Mouse (Mus musculus) brain, embryonic 14.5 days (tissue): ENCODE measurements at regions not wholly inside any gene's neighbourhood (a gene's known extent, or its start where the extent isn't known, plus 50 kb on each side); places are given as distances from the start of the nearest gene placed in this dataset.
"Not testable (repeated sequence)": the region's sequence is repeated elsewhere in the genome, so short reads cannot be mapped to it uniquely, and the experiment has no call there.

Experiments used
- DNase-seq: peaks from one replicate; pipeline ENCODE4 v3.0.0-alpha.2; 2011; ENCODE audit warnings: low read depth
- CTCF ChIP-seq: fragments of 200-500 bp; IDR thresholded peaks from 2 replicates; pipeline ENCODE4 v1.5.1; 2012; ENCODE audit warnings: inconsistent platforms, mild to moderate bottlenecking, moderate library complexity, borderline replicate concordance; ENCODE audit not compliant: insufficient read depth, insufficient read length; ENCODE audit errors: extremely low read depth
- POLR2A ChIP-seq: fragments of 200-500 bp; IDR thresholded peaks from 2 replicates; pipeline ENCODE4 v1.6.1; 2012; ENCODE audit warnings: mild to moderate bottlenecking, inconsistent platforms, borderline replicate concordance; ENCODE audit not compliant: poor library complexity, insufficient read depth, insufficient read length, severe bottlenecking; ENCODE audit errors: extremely low read depth

DNA sequence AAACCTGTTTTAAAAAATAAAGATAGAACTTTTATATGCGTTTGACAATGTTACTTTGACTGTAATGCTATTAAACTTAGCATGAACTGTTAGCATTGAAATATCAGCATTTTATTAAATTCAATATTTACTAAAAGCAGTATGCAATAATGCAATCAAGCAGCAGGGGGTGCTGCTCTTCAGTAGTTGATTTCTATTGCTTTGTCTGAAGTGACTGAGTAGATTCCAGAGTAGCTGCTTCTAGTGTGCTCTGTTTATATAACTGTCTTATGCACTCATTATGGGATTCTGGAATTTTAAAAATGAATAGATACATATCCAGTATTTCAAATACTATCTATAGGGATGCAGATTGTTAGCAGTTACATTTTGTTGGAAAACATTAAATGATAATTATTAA is 146.2 kb downstream of the Gm28710 start:
- TF ChIP-seq POLR2A (no peak), CTCF (peak; percentile 35; the same call in 1 of the 2 replicates)
- peak; percentile 80 for DNase-seq

DNA sequence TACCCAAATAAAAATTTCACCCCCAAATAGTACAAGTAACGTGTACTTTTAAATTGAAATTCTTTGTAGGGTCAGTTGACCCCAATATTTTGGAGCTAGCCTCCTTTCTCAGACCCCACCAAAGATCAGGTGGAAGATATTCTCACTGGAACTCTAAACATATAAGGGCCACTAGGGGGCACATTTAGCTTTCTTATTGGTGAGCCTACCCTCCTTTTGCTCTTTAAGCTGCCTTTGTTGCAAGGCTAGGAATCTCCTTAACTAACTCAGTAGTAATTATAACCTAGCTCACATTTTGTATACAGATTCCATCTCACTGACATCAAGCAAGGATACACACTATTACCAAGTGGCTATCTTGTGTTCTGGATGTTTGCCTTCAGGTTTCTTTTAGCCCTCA is 155.8 kb downstream of the Gm28710 start:
- TF ChIP-seq CTCF (peak; percentile 52; the same call in 1 of the 2 replicates), POLR2A (no peak)
- DNase-seq: peak; percentile 80

DNA sequence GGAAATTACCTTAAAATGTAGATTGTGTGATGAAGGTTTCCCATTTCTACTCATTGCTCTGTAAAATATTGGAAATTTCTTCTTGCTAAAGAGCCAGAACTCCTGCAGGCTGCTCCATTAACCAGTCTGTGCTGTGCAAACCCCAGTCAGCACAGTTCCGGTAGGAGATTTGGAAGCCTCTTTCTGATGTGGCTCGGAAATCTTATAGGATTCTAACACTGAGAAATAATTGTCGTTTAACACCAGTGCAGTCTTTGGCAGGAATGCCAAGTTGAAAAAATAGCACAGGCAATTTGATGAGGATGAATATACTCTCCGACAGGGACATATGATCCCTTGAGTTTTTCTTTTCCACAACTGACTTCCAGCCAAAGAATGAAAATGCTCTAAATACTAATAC is 176.1 kb downstream of the Gm28710 start:
- peak; percentile 61 for DNase-seq
- TF ChIP-seq POLR2A: no peak
- no peak for TF ChIP-seq CTCF

DNA sequence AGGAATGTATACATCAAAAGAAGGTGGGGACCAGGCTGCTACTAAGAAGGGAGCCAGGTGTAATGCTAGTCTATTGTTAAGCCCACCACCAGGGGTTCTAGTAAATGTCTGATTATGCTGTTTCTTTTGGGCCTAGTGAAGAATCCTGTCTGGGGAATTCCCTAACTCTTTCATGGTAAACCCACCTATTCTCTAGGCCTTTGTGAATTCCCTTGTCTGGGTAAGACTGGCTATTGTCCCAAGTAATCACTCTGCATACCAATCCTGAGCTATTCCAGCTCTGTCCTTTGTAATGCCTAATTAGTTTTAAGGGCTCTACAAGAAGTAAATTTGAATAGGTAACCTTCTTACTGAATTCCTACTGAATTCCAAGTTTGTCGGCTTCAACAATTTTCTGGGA is 177.2 kb downstream of the Gm28710 start:
- DNase-seq: not testable (repeated sequence)

DNA sequence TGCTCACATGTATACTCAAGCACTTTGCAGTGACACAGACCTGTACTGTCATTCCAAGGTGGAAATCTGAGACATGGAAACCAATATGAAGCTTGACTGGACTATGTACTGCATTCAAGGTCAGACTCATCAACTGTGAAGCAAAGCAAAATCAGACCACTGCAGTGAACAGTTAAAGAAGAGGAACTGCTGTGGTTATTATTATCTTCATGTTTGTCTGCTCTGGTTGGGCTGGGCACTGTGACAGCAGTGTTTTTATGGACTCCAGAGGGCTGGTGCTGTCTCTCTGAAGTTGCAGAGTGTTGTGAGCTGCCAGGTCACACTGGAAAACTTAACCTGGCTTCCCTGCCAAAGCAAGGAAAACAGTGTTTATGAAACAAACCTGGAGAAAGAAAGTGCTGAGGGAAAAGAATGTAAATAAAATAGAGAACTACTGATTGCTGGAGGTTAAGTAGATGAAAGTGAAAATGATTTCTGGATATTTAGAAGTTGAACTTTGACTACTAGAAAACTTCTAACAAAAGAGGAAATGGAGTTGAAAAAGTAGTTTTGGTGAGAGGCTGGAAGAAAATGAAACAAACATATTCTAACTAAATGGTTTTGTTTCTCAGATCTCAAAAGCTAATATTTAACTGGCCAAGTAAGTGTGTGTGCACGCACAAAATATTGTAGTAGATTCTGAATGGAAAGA is 181.7 kb downstream of the Gm28710 start:
- no peak for DNase-seq
- TF ChIP-seq POLR2A: no peak
- TF ChIP-seq CTCF: no peak

DNA sequence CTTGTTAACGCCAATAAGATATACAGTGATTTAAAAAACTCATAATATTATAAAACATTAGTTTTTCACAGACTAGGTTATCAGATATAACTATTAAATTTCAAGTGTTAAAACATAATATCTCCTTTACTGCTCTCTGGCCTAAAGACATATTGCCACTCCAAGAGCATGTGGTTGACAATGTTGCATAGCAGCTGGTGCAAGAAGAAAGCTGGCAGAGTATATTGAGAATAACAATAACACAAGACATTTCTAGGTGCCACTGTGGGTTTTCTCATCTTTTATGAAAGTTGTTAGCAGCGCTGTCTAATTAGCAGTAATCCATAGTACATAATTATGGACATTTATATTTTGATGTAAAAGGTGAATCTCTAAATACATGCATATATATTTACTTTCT is 184.4 kb downstream of the Gm28710 start:
- DNase-seq: peak; percentile 19
- no peak for TF ChIP-seq POLR2A
- no peak for TF ChIP-seq CTCF

DNA sequence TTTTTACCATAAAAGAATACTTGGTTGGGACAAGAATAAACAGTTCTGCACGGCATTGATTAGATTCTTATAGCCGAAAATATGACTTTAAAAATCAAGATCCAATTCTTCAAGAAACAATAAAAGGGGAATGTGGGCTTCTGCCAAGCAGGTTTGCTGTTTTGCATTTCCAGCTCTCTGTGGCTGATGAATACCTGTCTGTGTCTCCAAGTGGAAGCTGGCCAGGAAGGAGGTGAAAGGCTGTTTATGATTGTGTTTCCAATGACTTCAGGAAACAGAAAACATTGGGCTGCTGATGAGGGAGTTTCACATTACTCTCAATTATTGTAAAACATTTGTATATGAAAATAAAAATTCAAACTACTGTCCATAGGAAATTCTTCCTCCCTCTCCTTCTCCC is 193.3 kb downstream of the Gm28710 start:
- no peak for DNase-seq
- TF ChIP-seq POLR2A: no peak
- no peak for TF ChIP-seq CTCF

DNA sequence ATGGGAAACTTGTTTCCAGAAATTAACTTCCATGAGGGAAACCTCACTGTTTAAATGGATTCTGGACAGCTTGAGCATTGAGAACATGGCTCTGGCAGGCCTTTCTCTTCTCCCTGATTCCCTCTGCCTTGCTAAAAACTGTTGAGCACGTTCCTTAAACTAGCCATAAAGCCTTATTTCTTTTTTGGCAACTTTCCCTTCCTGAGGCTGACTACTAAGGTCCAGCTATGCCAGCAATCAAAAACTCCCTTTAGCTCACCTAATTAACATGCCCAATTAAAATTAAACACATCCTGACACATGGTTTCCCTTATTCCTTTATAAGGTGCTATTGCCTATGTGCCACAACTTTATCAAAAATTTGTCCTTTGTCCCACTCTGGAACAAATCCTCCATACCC is 199.9 kb downstream of the Gm28710 start:
- TF ChIP-seq CTCF (no peak), POLR2A (no peak)
- peak; percentile 54 for DNase-seq

DNA sequence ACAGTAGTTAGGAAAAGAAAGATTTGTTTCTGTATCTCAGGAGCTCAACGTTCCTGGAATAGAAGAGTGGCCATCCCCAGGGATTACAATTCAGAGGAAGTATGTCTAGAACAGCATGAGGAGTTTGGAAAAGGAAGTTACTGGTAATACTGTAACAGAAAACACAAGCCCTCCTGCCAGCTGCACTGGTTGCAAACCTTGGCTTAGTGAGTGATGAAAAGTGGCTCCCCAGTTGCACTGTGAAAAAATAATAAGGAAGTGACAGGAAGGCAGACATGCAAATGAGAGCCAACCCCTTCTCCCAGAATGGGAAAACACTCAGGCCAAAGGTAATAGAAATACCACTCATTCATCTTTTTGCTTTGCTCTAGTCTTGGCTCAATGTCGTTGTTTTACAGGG is 207.6 kb downstream of the Gm28710 start:
- TF ChIP-seq CTCF (no peak), POLR2A (no peak)
- peak; percentile 72 for DNase-seq

DNA sequence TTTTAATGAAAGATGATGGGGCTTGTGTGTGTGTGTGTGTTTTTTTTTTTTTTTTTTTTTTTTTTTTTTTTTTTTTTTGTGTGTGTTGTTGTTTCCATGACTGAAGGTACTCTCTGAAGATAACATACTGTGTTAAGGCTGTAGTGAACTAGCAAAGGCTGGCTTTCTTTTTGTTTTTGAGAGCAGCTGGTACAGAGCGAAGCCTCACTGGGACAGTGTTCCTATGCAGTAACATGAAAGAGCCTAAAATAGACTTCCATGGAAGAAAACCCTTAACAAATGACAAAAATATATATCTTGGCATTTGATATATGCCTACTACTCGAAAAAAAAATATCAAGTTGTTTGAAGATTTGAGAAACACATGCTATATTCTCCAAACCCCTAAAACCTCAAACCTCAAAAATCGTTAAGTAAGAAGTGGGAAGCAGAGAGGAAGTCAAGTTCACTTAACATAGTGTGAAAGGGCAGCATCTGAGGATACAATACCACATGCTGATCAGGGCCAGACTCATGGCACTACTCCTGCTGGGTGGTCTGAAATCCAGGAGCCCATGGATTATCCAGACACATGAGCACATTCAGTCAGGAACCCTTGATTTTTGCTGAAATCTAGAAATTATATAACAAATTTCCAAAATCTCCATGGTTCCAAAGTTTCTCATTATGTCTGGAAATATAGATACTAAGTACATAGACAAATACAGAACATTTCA is 215.4 kb downstream of the Gm28710 start:
- DNase-seq: no peak
- TF ChIP-seq CTCF (no peak), POLR2A (no peak)

DNA sequence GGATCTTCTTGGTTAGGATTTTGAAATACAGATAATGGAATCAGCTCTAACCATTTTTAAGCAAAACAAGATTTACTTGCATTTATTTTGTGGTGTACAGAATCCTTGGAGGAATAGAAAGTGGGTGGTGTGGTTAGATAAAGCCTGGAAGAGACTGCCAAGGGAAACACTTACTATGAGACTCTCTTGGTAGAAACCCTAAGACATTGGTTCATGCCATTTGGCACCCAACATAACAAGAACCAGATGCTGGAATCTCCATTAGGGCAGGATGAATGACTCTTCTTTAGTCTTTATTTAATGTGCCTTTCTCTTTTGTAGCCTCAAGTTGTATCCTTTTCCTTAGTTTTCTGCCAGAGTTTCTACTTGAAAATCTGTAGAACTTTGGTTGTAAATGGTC is 230.0 kb downstream of the Gm28710 start:
- no peak for DNase-seq
- no peak for TF ChIP-seq POLR2A
- TF ChIP-seq CTCF: no peak

DNA sequence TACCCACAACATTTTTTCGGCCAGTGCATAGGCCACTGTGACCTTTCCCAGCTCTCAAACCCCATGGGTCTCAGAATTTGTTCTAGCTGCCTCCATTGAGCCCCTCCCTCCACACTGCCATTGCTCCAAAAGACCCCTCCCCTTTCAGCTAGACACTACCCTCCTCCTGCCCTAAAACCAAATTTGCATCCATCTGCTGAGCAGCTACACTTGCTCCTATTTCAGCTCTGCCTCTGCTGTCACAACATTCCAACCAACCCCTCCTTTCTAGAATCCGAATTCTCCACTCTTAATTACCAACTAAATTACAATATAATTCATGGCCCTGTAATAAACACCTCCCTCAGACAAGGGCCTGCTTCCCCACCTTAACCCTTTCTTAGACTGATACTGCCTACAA is 262.3 kb downstream of the Gm28710 start:
- peak; percentile 3 for DNase-seq
- TF ChIP-seq POLR2A: no peak
- TF ChIP-seq CTCF: no peak

DNA sequence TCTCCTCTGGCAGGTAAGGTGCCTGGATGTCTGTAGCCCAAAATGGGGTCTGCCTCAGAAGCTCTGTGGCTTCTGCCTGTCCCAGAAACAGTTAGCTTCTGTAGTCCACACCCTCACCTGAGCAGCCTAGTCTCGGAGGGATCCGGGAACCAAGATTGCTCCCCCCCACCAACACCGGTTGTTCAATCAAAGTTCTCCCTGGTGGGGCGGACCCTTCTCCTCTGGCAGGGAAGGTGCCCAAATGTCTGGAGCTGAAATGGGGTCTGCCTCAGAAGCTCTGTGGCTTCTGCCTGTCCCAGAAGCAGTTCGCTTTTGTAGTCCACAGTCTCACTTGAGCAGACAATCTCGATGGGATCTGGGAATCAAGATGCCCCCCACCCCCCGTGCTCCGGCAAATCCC is 273.0 kb downstream of the Gm28710 start:
- TF ChIP-seq POLR2A: no peak
- TF ChIP-seq CTCF: no peak
- DNase-seq: no peak

DNA sequence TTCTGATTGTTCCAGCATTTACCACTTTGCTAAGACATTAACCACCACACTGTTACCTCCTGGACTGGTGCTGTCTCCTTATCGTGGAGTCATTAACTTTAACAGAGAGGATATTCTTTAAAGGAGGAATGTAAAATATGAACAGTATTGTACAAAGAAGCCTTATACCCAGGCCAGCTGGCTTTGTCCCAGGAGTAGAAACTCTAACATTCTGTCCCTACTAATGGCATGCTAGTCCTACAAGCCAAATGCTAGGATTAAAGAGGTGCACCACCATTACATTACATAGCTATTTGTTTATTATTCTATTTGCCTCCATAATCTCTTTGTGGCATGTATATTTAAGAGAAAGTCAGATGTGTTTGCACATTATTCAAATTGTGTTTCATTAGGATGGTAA is 288.8 kb downstream of the Gm28710 start:
- TF ChIP-seq POLR2A (no peak), CTCF (no peak)
- DNase-seq: peak; percentile 16
